Mouse (Mus musculus) spleen, adult 2 months (tissue): ENCODE measurements around the gene Smarca4. TPM values are rescaled to one million over a fixed set of nuclear protein-coding genes. Genes with fewer than 3 reads are reported as not detected.

Experiments
- DNase-seq, 2 experiments: peaks; one replicate each; pipeline versions ENCODE4 v3.0.0 to v3.0.0-alpha.2; 2012 to 2021; ENCODE audit warnings: low spot score in 2 of 2, low read depth in 1 of 2
- H3K27ac ChIP-seq: fragments of 200-500 bp; 2 replicates; pipeline ENCODE4 v1.5.1; 2012; ENCODE audit warnings: low read length, inconsistent platforms; ENCODE audit not compliant: insufficient read depth
- H3K27me3 ChIP-seq: fragments of 200-500 bp; 2 replicates; pipeline ENCODE4 v1.6.1; 2012; ENCODE audit warnings: mild to moderate bottlenecking, moderate library complexity, low read length, inconsistent platforms; ENCODE audit not compliant: control insufficient read depth, insufficient read depth
- H3K36me3 ChIP-seq: fragments of 200-500 bp; 2 replicates; pipeline ENCODE4 v1.6.1; 2012; ENCODE audit warnings: mild to moderate bottlenecking, low read length, inconsistent platforms; ENCODE audit not compliant: control insufficient read depth, insufficient read depth
- H3K4me1 ChIP-seq: fragments of 200-500 bp; 2 replicates; pipeline ENCODE4 v1.6.1; 2011; ENCODE audit warnings: inconsistent platforms; ENCODE audit not compliant: control insufficient read depth, insufficient read depth, insufficient read length
- H3K4me3 ChIP-seq: fragments of 200-500 bp; 2 replicates; pipeline ENCODE4 v1.5.1; 2011; ENCODE audit warnings: mild to moderate bottlenecking, inconsistent platforms; ENCODE audit not compliant: insufficient read depth, insufficient read length; ENCODE audit errors: extremely low read depth
- CTCF ChIP-seq: fragments of 200-500 bp; IDR thresholded peaks from 2 replicates; pipeline ENCODE4 v1.5.1; 2011; ENCODE audit warnings: mild to moderate bottlenecking, inconsistent platforms; ENCODE audit not compliant: insufficient read depth, insufficient read length, insufficient replicate concordance; ENCODE audit errors: extremely low read depth
- POLR2A ChIP-seq: fragments of 200-500 bp; IDR thresholded peaks from 2 replicates; pipeline ENCODE4 v1.6.1; 2011; ENCODE audit warnings: low read depth, low read length, inconsistent platforms
- WGBS: fragments of 180-500 bp; shearing (Covaris S2); methylation state at CpG from one replicate; pipeline ENCODE4 v1.1.7; 2018; 5-methylcytosine and 5-hydroxymethylcytosine counted together
- polyA plus RNA-seq: library from polyadenylated mRNA; depleted of rRNA; stranded (reverse); fragments of >200 nt; gene quantifications from 2 replicates; pipeline ENCODE4 v1.2.3, GENCODE M21; 2012

Gene Smarca4
- polyA plus RNA-seq, 1 experiment, result 30.2 TPM

DNA sequence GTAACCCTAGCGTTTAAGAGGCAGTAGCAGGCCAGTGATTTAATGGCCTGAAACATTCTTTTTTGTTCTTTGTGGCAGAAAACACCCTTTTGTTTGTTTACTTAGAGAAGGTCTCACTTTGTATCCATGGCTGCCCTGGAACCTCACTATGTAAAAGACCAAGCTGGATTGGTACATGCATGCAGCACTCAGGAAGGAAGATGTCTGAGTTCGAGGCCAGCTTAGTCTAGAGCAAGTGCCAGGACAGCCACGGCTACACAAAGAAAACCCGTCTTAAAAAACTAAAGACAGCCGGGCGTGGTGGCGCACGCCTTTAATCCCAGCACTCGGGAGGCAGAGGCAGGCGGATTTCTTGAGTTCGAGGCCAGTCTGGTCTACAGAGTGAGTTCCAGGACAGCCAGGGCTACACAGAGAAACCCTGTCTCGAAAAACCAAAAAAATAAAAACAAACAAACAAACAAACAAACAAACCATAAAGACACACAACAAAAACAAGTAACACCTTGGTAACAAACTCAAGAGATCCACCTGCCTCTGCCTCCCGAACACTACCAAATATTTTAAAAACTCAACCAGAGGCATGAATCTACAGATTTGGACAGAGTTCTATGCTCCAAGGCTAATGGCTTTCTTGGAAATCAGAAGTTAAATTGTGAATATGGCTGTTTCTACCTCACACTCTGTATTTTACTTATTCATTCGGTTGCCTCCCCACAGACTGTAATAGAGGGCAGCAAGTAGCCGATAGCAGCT lies 929 bp upstream of the Smarca4 start:
- 70% methylated on average over 15 of the region's 15 CpGs for WGBS

DNA sequence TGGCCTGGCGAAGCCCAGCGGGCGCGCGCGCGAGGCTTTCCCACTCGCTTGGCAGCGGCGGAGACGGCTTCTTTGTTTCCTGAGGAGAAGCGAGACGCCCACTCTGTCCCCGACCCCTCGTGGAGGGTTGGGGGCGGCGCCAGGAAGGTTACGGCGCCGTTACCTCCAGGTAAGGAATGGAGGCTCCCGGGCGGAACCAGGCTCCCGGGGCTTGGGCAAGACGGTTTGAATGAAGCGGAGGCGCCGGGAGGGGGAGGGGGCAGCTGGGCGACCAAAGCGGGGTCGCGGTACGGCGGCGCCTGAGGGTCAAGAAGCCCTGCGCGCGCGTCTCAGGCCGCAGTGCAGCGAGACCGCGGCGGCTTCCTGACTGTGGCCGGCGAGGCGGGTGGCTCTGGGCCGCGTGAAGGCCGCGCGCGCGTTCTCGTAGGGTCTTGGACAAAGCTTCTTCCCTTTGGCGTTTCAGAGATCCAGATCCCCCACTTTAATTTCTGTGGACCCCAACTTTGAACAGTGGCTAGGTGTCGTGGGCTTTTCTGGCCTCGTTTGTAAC lies 338 bp downstream of the Smarca4 start:
- Histone ChIP-seq H3K27me3 (no peaks in the 10 kb centered on the region), H3K4me1 (peaks cover 4% of the 10 kb centered on the region), H3K27ac (peak overlapping the region; percentile 97), H3K4me3 (peak overlapping the region; percentile 90), H3K36me3 (no peaks in the 10 kb centered on the region)
- DNase-seq, result peak; percentile 54 to 88
- TF ChIP-seq CTCF (no peak), POLR2A (peak; percentile 51)
- WGBS, result under 1% methylated on average over 56 of the region's 57 CpGs

More for the DNA sequence above, 929 bp upstream of the Smarca4 start:
- TF ChIP-seq POLR2A (no peak), CTCF (no peak)
- Histone ChIP-seq H3K4me1 (peaks cover 11% of the 10 kb centered on the region), H3K36me3 (no peaks in the 10 kb centered on the region), H3K27me3 (no peaks in the 10 kb centered on the region), H3K4me3 (peak overlapping the region; percentile 93), H3K27ac (peak overlapping the region; percentile 84)
- no peak for DNase-seq

DNA sequence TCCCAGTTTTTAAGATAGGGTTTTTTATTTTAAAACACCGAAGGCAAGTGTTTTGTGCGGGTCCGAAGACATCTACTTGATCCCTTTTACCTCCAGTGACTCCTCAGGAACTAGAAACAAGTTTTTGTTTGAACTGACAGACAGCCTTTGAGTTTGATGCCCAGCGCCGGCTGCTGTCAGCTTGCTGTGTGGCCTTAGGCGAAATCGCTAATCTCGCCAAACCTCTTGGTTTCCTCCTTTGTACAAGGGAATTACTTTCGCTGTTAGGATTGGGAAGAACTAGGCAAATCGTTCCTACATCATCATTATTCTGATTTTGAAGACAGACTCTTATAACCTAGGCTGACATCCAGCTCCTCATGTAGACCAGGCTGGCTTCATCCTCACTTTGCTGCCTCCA lies 1.1 kb downstream of the Smarca4 start:
- 4% methylated on average over 10 of the region's 10 CpGs for WGBS
- Histone ChIP-seq H3K4me3 (peak overlapping the region; percentile 90), H3K4me1 (peaks cover 4% of the 10 kb centered on the region), H3K27ac (peak overlapping the region; percentile 39), H3K36me3 (no peaks in the 10 kb centered on the region), H3K27me3 (no peaks in the 10 kb centered on the region)
- no peak for DNase-seq
- TF ChIP-seq POLR2A, result no peak
- no peak for TF ChIP-seq CTCF

DNA sequence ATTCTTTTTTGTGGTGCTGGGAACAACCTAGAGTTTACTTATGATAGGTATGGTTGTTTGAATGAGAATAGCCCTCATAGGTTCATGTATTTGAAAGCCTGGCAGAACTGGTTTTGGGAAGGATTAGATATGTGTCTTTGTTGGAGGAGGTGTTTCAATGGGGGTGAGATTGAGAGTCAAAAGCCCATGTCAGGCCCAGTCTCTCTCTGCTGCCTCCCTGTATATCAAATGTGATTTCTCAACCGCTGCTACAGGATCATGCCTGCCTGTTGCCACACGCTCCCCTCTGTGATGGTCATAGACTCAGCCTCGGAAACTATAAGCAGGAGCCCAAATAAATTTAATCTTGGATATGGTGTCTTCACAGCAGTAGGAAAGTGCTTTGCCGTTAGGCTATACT lies 4.3 kb downstream of the Smarca4 start:
- H3K27ac ChIP-seq, result no peak overlapping the region
- DNase-seq, result no peak
- no peaks in the 10 kb centered on the region for H3K36me3 ChIP-seq
- no peak overlapping the region for H3K4me3 ChIP-seq
- 91% methylated on average over 4 of the region's 4 CpGs for WGBS
- no peak for TF ChIP-seq CTCF
- TF ChIP-seq POLR2A, result no peak
- H3K27me3 ChIP-seq, result no peaks in the 10 kb centered on the region
- H3K4me1 ChIP-seq, result peaks cover 12% of the 10 kb centered on the region

DNA sequence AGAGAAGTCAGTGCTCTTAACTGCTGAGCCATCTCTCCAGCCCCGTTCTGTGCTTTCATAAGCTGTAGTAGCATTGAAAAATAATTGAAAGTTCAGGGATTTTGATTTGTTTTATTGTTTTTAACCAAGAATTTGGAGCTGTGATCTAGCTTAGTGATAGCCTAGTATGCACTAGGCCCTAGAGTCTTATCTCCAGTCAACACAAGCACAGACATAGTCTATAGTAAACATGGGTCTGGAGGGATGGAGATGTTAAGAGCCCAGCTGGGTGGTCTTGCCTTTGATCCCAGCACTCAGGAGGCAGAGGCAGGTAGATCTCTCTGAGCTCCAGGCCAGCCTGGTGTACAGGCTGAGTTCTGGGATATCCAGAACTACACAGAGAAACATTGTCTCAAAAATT lies 6.7 kb downstream of the Smarca4 start:
- Histone ChIP-seq H3K27ac (no peak overlapping the region), H3K36me3 (no peaks in the 10 kb centered on the region), H3K4me1 (peaks cover 22% of the 10 kb centered on the region), H3K4me3 (no peak overlapping the region), H3K27me3 (no peaks in the 10 kb centered on the region)
- WGBS, result 92% methylated on average over 1 of the region's 1 CpGs
- no peak for TF ChIP-seq CTCF
- TF ChIP-seq POLR2A, result no peak
- DNase-seq, result no peak

DNA sequence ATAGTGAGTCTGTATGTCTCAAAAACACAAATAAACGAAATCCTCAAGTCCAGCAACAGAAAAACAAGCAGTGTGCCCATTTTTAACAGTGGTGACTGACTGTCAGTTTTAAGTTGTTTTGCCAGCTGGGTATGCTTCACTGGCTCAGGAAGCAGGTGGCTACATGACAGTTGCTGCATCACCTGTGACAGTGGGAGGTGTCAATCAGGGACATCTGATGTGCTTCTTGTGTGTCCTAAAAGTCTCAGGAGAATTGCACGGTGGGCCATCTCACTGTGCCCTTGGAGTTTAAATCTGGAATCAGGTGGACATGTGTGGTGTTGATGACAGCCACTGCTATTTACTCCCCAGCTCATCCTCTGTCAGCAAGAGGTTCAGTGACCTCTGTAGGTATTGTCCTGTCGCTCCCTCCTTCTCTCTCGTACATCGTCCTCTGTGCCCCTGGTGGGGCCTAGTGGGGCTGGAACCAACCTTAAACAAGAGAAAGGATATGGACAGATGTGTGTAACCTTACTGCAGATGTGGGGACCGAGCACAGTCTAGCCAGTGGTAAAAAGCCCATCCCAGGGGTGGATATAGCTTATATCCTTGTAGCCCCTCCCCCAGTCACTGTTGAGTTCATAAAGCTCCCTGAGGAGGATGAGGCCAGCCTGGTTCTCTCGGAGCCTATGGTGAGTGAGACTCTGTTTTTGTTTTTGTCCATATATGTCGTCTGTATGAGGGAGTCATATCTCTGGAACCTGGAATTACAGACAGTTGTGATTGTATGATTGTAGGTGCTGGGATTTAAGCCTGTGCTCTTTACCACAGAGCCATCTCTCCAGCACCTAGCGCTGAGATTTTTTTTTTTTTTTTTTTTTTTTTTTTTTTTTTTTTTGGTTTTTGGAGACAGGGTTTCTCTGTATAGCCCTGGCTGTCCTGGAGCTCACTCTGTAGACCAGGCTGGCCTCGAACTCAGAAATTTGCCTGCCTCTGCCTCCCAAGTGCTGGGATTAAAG lies 9.7 kb downstream of the Smarca4 start:
- peak overlapping the region; percentile 88 for H3K27ac ChIP-seq
- H3K4me1 ChIP-seq, result peaks cover 20% of the 10 kb centered on the region; the same call in 1 of the 2 replicates
- no peaks in the 10 kb centered on the region for H3K27me3 ChIP-seq
- peak; percentile 53 to 70 for DNase-seq
- TF ChIP-seq CTCF, result no peak
- TF ChIP-seq POLR2A, result peak; percentile 7; the same call in 1 of the 2 replicates
- no peaks in the 10 kb centered on the region for H3K36me3 ChIP-seq
- no peak overlapping the region for H3K4me3 ChIP-seq
- WGBS, result 47% methylated on average over 10 of the region's 10 CpGs
